Mouse (Mus musculus): Measurements from ENCODE around the gene Oas1h. TPM values are rescaled to one million over a fixed set of nuclear protein-coding genes. Genes with fewer than 3 reads are reported as not detected.

The Oas1h gene
- 4.4 and 6.3 TPM in 2 replicates for polyA plus RNA-seq (2012; rRNA removed)

DNA sequence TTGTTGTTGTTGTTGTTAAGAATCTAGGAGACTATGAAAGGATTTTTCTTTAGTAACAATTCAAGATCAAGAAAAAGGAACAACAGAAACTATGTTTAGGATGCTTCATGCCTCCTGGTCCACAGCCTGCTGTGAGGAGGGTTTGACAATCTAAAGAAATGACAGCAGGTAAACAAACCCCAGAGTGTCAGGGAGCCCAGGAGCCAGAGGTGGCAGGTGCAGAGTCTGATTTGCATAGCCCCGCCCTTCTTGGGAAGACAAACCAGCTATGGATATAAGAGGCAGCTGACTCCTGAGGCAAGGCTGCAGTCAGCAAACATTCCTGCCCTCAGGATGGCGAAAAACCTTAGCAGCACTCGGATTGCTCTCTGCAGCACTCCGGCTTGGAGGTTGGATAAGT lies at the start of gene Oas1h:
Gene Oas1h, plus strand, starts transcription at position 301 of the 400 bp plus-strand sequence.

GRCm38 (mm10) chr5:120811951-120812819 lies 49.0 kb upstream of the Oas1h start, which contains the start of gene Oas1c:
Gene Oas1c, minus strand, starts transcription at chr5:120812514.

DNA sequence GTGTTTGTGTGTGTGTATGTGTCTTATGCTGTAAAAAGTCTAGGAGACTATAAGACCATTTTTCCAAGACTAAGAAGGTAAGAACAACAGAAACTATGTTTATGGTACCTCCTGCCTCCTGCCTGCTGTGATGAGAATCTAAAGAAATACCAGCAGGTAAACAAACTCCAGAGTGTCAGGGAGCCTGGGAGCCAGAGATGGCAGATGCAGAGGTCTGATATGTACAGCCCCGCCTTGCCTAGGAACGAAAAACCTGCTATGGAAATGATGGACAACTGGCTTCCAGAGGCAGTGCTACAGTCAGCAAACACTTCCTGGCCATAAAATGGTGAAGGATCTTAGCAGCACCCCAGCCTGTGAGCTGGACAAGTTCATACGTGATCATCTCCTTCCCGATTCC lies 14.2 kb upstream of the Oas1h start, which contains the start of gene Oas1f:
Gene Oas1f, plus strand, starts transcription at position 301 of the 400 bp plus-strand sequence.

GRCm38 (mm10) chr5:120887413-120887812 lies 26.2 kb downstream of the Oas1h start, which contains the start of gene Oas1g:
Gene Oas1g, minus strand, starts transcription at chr5:120887613.

DNA sequence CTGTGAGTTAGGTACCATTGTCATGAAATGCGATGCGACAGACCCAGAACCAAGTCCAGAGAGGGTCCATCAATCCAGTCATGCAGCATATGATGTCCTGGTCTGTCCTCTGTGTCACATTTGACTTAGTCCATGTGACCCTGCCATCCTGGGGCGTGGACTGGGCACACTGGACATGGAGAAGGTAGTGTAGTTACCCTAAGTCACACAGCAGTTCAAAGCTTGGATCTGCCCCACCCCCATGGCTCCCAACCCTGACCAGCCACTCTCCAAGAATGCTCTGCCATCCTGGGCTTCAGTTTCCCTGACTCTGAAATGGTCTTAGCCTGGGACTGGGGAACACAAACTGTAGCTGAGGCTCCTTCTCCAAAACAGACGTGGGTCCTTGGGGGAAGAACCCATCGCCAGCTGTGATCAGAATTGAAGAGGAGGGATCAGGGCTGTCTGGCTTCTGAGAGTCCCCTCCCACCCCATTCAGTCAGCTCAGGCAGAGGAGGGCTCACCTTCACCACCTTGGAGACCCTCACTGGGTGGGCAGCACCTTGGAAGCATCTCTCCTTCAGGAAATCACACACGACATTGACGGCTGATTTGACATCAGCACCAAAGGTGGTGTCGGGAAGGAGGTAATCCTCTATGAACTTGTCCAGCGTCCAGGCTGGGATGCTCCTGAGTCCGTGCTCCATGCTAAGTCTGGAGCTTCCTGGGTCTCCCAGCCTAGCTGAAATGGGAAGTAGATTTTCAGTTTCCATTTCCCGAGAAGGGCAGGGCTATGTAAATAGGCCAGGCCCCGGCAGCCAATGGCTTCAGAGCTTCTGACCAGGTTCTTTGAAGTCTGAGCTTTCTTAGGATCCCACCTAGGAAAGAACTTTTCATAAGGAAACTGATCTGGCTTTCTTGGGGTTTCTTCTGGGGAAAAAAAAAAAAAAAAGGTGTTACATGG lies 45.8 kb downstream of the Oas1h start, which contains the start of gene Oas1a:
Gene Oas1a, minus strand, starts transcription at position 731 of the 943 bp plus-strand sequence.

GRCm38 (mm10) chr5:120914204-120914603 lies 53.0 kb downstream of the Oas1h start, which contains the start of gene Oas1d:
Gene Oas1d, plus strand, starts transcription at chr5:120914536.

Other genes starting within 250 kb of the Oas1h start
- gene Rita1, start 248.8 kb upstream of the Oas1h start, polyA plus RNA-seq (2012; rRNA removed), result 20.3 and 23.6 TPM in 2 replicates
- gene Ddx54, start 248.7 kb upstream of the Oas1h start, polyA plus RNA-seq (2012; rRNA removed), result 61.9 and 63.9 TPM in 2 replicates
- gene Cfap73, start 227.2 kb upstream of the Oas1h start, polyA plus RNA-seq (2012; rRNA removed), result 0.47 and 1.3 TPM in 2 replicates
- gene Rasal1, start 212.6 kb upstream of the Oas1h start, polyA plus RNA-seq (2012; rRNA removed), result 6.8 and 19.2 TPM in 2 replicates
- 26.3 and 31.9 TPM in 2 replicates for gene Dtx1, start 149.5 kb upstream of the Oas1h start, polyA plus RNA-seq (2012; rRNA removed)
- gene Oas2, start 111.6 kb upstream of the Oas1h start, polyA plus RNA-seq (2012; rRNA removed), result 9.6 and 9.9 TPM in 2 replicates
- gene Oas3, start 83.8 kb upstream of the Oas1h start, polyA plus RNA-seq (2012; rRNA removed), result 2.3 and 3.1 TPM in 2 replicates
- gene Oas1e, start 65.9 kb upstream of the Oas1h start, polyA plus RNA-seq (2012; rRNA removed), result 10.8 and 12.8 TPM in 2 replicates
- gene Oas1c, start 48.9 kb upstream of the Oas1h start, polyA plus RNA-seq (2012; rRNA removed), result 9.6 and 11.6 TPM in 2 replicates
- 0.44 and 0.53 TPM in 2 replicates for gene Oas1f, start 14.1 kb upstream of the Oas1h start, polyA plus RNA-seq (2012; rRNA removed)
- 3.2 and 3.4 TPM in 2 replicates for gene Oas1g, start 26.2 kb downstream of the Oas1h start, polyA plus RNA-seq (2012; rRNA removed)
- 7.9 and 8.7 TPM in 2 replicates for gene Oas1a, start 46.1 kb downstream of the Oas1h start, polyA plus RNA-seq (2012; rRNA removed)
- gene Oas1d, start 53.1 kb downstream of the Oas1h start, polyA plus RNA-seq (2012; rRNA removed), result 11.4 and 14.7 TPM in 2 replicates
- 0.36 and 0.46 TPM in 2 replicates for gene Rph3a, start 148.7 kb downstream of the Oas1h start, polyA plus RNA-seq (2012; rRNA removed)

Measured in ovary, adult 2 months (tissue).